In genomic region chr5:147124794-147125193, GRCm38 (mm10) we compare ENCODE assay signal across 19 mouse cellular contexts.
"Had no signal": no experiment of that assay in that cellular context is flagged by ENCODE, and none has a peak within 500 bp of the region (broad histone marks: within the 10 kb centered on the region; RNA-seq: fewer than 3 reads in every experiment).

No protein-coding gene starts in this region.

- DNase-seq: kidney, adult 2 months; layer of hippocampus, adult 9-11 months; liver; lung, adult 18-20 months; lung, postnatal 10 days; lung, postnatal 36 days; thymus, adult 18-20 months; thymus, postnatal 36 days had no signal

- H3K36me3 ChIP-seq: limb, embryonic 10.5 days; limb, embryonic 13.5 days; liver, embryonic 12.5 days; liver, embryonic 15.5 days; lung, embryonic 15.5 days; midbrain, embryonic 10.5 days had no signal

- H3K4me2 ChIP-seq: limb, embryonic 13.5 days; liver, embryonic 12.5 days; liver, embryonic 15.5 days; lung, embryonic 15.5 days had no signal

- H3K4me3 ChIP-seq: layer of hippocampus, adult 2 months; limb, embryonic 10.5 days; limb, embryonic 13.5 days; liver, embryonic 12.5 days; liver, embryonic 15.5 days; lung, embryonic 15.5 days; megakaryocyte, embryonic 14.5 days; midbrain, embryonic 10.5 days; myocyte had no signal

- H3K9ac ChIP-seq: limb, embryonic 13.5 days; liver, embryonic 12.5 days; liver, embryonic 15.5 days; lung, embryonic 15.5 days had no signal

- H3K9me3 ChIP-seq: lung, embryonic 15.5 days had no signal

- H3K27ac ChIP-seq: kidney, postnatal 0 days; layer of hippocampus, adult 2 months; limb, embryonic 10.5 days; limb, embryonic 13.5 days; liver, embryonic 12.5 days; liver, embryonic 15.5 days; lung, embryonic 15.5 days; midbrain, embryonic 10.5 days had no signal

- H3K4me1 ChIP-seq: liver, embryonic 12.5 days; liver, embryonic 15.5 days; lung, embryonic 15.5 days; megakaryocyte, embryonic 14.5 days had no signal

- ATAC-seq: intestine, postnatal 0 days; liver, embryonic 12.5 days had no signal

- H3K27me3 ChIP-seq: limb, embryonic 13.5 days; liver, embryonic 15.5 days; lung, embryonic 15.5 days had no signal
